Mouse (Mus musculus): Measurements from ENCODE around the gene Skap2. TPM values are rescaled to one million over a fixed set of nuclear protein-coding genes. Genes with fewer than 3 reads are reported as not detected.
A peak's percentile ranks its signal among the peaks of the same experiment; 100 is the strongest.

Gene Skap2
- total RNA-seq, 2 experiments from 2014 or later = 13.1 to 13.6 TPM

DNA sequence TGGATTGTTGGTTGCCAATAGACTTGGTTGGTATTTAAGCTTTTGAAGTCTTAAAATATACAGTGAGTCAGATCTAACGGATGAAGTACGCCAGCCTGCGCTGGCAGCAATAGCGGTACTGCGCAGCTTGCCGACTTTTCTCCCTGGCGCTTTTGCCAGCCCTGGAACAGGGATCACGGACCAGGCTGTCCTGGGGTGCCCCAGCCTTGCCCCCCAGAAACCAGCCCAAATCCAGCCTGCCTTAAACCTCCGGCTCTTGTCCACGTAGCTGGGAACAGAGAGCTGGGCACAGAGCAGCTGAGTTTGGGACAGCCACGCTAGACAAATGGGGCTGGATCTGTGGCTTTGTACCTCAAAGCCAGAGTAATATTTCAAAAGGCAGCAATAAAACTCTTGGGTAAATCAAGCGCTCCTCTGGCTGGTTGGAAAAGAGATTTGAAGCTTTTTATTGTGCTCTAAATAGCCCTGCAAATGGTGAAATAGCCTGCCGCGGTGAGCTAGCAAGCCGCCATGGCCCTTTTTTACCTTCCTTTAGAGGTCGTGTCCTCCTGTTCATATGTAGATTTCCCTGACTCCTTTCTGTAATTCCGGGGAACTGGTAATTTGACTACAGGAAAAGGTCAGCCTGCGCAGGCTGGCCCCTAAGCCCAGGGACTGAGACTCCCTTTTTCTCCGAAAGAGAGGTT lies 6.2 kb downstream of the Skap2 start:
- peak in 1 of 2 experiments; percentile 16 for DNase-seq (ENCODE audit: extremely low spot score in 1 of 2, low spot score in 1 of 2)

- no peak for DNase-seq (ENCODE audit: extremely low spot score in 1 of 2, low spot score in 1 of 2)
Observed at GRCm38 (mm10) chr6:52005616-52005962, 6.8 kb downstream of the Skap2 start.

GRCm38 (mm10) chr6:52004995-52005394 lies 7.4 kb downstream of the Skap2 start:
- DNase-seq (ENCODE audit: extremely low spot score in 1 of 2, low spot score in 1 of 2) = no peak

DNA sequence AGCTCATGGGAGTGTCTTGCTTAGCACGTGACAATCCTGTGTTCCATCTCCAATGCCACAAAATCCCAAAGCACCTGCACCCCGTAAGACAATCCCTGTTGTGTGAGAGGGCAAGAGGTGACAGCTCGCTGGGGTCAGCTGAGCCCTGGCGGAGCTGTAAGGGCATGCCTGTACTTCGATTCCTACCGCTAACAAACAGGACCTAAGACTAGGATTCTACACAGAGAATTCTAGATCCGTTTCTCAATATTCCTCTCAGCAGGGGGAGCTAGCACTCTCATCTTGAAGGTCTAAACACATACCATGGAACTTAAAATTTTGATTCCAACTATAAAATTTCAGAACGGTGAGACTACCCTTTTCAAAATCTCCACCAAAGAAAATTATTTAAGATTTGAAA lies 9.7 kb downstream of the Skap2 start:
- DNase-seq (ENCODE audit: extremely low spot score in 1 of 2, low spot score in 1 of 2) = no peak

GRCm38 (mm10) chr6:51999157-51999478 lies 13.2 kb downstream of the Skap2 start:
- DNase-seq (ENCODE audit: extremely low spot score in 1 of 2, low spot score in 1 of 2) = no peak

GRCm38 (mm10) chr6:51998409-51999156 lies 13.8 kb downstream of the Skap2 start:
- no peak for DNase-seq (ENCODE audit: extremely low spot score in 1 of 2, low spot score in 1 of 2)

- no peak for DNase-seq (ENCODE audit: extremely low spot score in 1 of 2, low spot score in 1 of 2)
Observed at GRCm38 (mm10) chr6:51987999-51988398, 24.4 kb downstream of the Skap2 start.

DNA sequence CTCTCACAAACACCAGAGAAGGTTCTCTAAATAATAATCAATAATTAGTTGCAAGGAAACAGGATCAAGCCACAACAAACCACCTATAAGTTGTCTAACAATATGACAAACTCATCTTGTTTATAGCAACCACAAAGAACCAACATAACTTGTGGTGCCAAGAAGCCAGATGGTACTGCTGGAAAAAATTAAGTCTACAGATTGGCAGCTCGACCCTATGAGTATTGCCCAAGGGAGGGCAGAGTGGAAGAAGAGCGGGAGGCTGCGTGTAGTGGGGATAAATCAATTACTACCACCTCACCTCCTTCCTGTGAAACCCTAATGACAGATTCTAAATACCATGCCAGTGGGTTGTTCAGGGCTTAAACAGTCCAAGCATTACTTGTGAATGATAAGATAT lies 34.7 kb downstream of the Skap2 start:
- no peak for DNase-seq (ENCODE audit: extremely low spot score in 1 of 2, low spot score in 1 of 2)

- DNase-seq (ENCODE audit: extremely low spot score in 1 of 2, low spot score in 1 of 2) = no peak
Observed at GRCm38 (mm10) chr6:51975751-51976150, 36.6 kb downstream of the Skap2 start.

DNA sequence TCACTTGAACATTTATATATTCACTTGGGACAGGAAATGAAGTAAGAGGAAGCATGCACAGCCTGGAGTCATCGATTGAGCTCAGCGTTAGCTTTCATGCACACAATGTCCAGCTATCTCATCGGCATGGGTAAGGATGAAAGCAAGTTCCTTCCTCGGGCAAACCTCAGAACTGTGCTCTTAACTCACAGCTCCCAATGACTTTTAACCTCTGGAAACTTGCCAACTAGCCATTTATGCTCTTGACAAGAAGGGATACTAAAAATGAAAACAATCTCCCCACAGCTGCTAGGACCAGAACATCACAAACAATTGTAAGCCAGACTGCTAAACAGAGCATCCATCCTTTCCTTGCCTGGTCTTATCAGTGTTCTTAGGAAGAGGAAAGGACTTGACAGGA lies 53.4 kb downstream of the Skap2 start:
- no peak for DNase-seq (ENCODE audit: extremely low spot score in 1 of 2, low spot score in 1 of 2)

- no peak for DNase-seq (ENCODE audit: extremely low spot score in 1 of 2, low spot score in 1 of 2)
Observed at GRCm38 (mm10) chr6:51956048-51956792, 56.1 kb downstream of the Skap2 start.

DNA sequence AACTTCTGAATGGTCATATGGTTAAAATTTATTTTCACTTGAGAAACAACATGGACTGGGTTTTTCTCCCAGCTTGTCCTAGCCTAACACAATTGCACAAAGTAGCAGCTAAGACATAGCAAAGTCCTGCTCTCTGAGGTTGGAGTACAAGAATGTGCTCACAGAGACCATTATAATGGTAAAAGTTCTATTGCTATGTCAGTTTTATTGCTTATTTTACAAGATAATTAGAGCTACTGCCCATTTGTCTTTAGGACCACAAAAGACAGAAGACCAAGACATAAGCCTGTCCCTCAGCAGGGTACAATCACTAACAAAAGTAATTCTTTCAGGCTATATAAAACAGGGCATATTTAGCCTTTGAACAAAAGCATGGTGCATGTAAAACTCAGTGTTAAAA lies 64.7 kb downstream of the Skap2 start:
- DNase-seq (ENCODE audit: extremely low spot score in 1 of 2, low spot score in 1 of 2) = no peak

- DNase-seq (ENCODE audit: extremely low spot score in 1 of 2, low spot score in 1 of 2) = no peak
Observed at GRCm38 (mm10) chr6:51944916-51945315, 67.4 kb downstream of the Skap2 start.

- DNase-seq (ENCODE audit: extremely low spot score in 1 of 2, low spot score in 1 of 2) = no peak
Observed at GRCm38 (mm10) chr6:51933998-51934397, 78.4 kb downstream of the Skap2 start.

GRCm38 (mm10) chr6:51933034-51933611 lies 79.2 kb downstream of the Skap2 start:
- DNase-seq (ENCODE audit: extremely low spot score in 1 of 2, low spot score in 1 of 2) = no peak

DNA sequence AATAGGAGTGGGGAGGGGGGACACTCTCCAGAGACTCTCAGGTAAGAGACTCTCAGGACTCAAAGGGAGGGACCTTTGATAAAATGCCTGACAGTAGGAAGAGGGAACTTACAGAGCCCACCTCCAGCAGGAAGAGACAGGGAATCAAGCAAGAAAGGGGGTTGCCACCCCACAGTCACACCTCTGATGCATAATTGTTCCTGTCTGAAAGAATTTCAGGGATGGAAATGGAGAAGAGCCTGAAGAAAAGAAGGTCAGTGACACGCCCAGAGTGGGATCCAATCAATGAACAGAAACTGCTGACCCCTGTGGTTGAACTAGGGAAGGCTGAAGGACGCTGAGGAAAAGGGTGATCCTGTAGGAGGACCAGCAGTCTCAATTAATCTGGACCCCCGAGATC lies 85.2 kb downstream of the Skap2 start:
- DNase-seq (ENCODE audit: extremely low spot score in 1 of 2, low spot score in 1 of 2) = no peak

DNA sequence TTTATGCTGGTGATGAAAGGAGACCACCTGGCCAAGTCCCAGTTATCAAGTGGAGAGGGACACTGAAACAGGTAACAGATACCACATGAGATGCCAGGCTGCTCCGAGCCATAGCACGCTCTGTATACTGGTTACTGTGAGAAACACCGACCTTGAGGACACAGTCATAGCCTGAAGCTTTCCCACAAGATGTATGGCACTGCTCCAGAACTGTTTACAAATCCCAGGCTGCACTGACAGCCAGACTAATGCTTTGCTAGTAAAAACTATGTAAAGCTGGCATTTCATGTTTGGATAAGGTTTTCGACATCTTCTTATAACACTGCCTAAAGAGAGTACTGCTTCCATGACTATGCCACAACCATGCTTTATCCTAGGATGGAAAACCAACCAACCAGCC lies 90.5 kb downstream of the Skap2 start:
- DNase-seq (ENCODE audit: extremely low spot score in 1 of 2, low spot score in 1 of 2) = no peak

GRCm38 (mm10) chr6:51908495-51908894 lies 103.9 kb downstream of the Skap2 start:
- no peak for DNase-seq (ENCODE audit: extremely low spot score in 1 of 2, low spot score in 1 of 2)

DNA sequence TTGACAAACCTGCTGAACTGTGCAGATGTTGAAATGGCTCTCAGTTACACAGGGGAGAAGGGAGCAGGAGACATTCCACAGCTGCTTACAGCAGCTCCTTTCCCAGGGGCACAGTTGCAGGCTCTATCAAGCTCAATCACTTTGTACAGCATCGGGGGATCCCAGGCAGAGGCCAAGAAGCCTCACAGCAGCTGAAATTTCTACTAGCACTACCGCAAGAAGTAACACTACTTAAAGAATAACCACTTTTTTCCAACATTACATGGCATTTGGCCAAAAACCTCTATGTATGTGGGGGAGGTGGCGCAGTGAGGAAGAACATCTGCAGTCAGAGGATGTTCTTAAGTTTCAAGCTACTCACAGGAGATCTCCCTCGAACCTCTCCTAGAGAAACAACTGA lies 106.7 kb downstream of the Skap2 start:
- DNase-seq (ENCODE audit: extremely low spot score in 1 of 2, low spot score in 1 of 2) = no peak

GRCm38 (mm10) chr6:51901544-51901943 lies 110.8 kb downstream of the Skap2 start:
- no peak for DNase-seq (ENCODE audit: extremely low spot score in 1 of 2, low spot score in 1 of 2)

GRCm38 (mm10) chr6:51898318-51898994 lies 113.9 kb downstream of the Skap2 start:
- no peak for DNase-seq (ENCODE audit: extremely low spot score in 1 of 2, low spot score in 1 of 2)

Data from layer of hippocampus, postnatal 25 days (tissue).